1 mouse cellular context compared by ENCODE assay signal in genomic region chr16:93798623-93799022, GRCm38 (mm10).
TF ChIP-seq lines count a peak whose summit lies in the region.

No protein-coding gene starts in this region.

TF ChIP-seq in CH12.LX, 34 proteins besides CTCF, POLR2A, EP300 and RAD21 (continued from another document):
- TF ChIP-seq ZMIZ1 (IDR thresholded peaks at IDR 0.05; ENCODE audit: low read depth, low read length) (no peak), USF2 (conservative IDR thresholded peaks at IDR 0.05; ENCODE audit: low read depth, low read length) (no peak), UBTF (IDR thresholded peaks at IDR 0.05; ENCODE audit: low read depth, low read length) (no peak), GABPA (IDR thresholded peaks at IDR 0.05; ENCODE audit: insufficient replicate concordance, low read depth, low read length) (no peak), NELFE (IDR thresholded peaks at IDR 0.05; ENCODE audit: low read depth, low read length) (peak; percentile 53; the same call in 1 of the 2 replicates), TCF12 (IDR thresholded peaks at IDR 0.05; ENCODE audit: low read depth, low read length) (peak; percentile 81), MYC (IDR thresholded peaks at IDR 0.05; ENCODE audit: low read depth, low read length) (peak; percentile 81), ZNF384 (IDR thresholded peaks at IDR 0.05; ENCODE audit: low read depth, low read length) (peak; percentile 13; the same call in 1 of the 2 replicates), HCFC1 (IDR thresholded peaks at IDR 0.05; ENCODE audit: low read depth, low read length) (no peak), NRF1 (IDR thresholded peaks at IDR 0.05; ENCODE audit: low read depth, low read length) (no peak), CHD2 (IDR thresholded peaks at IDR 0.05; ENCODE audit: low read length) (peak; percentile 67), ZC3H11A (IDR thresholded peaks at IDR 0.05; ENCODE audit: low read depth, low read length) (no peak)
